Mouse (Mus musculus): ENCODE results near the gene Pop5. TPM values are rescaled to one million over a fixed set of nuclear protein-coding genes. Genes with fewer than 3 reads are reported as not detected.

The Pop5 gene
- polyA plus RNA-seq, 1 experiment from 2014 or later, result 117 TPM

GRCm38 (mm10) chr5:115256909-115257546 is 21.4 kb downstream of the Pop5 start:
- no peak for DNase-seq (ENCODE audit: low spot score)
- 92% methylated on average over 10 of the region's 10 CpGs for WGBS
- Histone ChIP-seq H3K27ac (no peak overlapping the region), H3K9me3 (no peaks in the 10 kb centered on the region), H3K4me1 (no peaks in the 10 kb centered on the region; the same call in 1 of the 2 replicates), H3K27me3 (ENCODE audit: insufficient read depth, poor library complexity, severe bottlenecking) (no peaks in the 10 kb centered on the region), H3K4me3 (no peak overlapping the region), H3K36me3 (peaks cover 62% of the 10 kb centered on the region)

DNA sequence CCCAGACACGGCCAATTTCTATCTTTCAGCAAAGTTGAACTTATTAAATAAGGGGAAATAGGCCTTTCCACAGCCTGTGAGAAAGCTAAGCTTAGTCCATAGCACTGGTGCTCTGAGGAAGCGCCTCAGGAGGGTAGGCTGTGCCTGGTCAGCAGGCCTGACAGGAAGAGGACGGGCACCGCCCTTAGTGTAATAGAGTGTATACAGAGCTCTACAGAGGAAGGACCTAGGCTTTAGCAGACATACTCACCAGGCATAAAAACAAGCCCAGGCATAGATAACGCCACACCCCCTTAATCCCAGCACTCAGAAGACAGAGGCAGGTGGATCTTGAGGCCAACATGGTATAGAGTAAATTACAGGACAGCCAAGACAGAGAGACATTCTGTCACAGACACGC is 24.7 kb downstream of the Pop5 start:
- Histone ChIP-seq H3K9me3 (no peaks in the 10 kb centered on the region), H3K4me3 (no peak overlapping the region), H3K27ac (no peak overlapping the region), H3K4me1 (peaks cover 8% of the 10 kb centered on the region; the same call in 1 of the 2 replicates), H3K36me3 (peaks cover 71% of the 10 kb centered on the region), H3K27me3 (ENCODE audit: insufficient read depth, poor library complexity, severe bottlenecking) (no peaks in the 10 kb centered on the region)
- WGBS, result 80% methylated on average over 6 of the region's 6 CpGs
- DNase-seq (ENCODE audit: low spot score), result no peak

DNA sequence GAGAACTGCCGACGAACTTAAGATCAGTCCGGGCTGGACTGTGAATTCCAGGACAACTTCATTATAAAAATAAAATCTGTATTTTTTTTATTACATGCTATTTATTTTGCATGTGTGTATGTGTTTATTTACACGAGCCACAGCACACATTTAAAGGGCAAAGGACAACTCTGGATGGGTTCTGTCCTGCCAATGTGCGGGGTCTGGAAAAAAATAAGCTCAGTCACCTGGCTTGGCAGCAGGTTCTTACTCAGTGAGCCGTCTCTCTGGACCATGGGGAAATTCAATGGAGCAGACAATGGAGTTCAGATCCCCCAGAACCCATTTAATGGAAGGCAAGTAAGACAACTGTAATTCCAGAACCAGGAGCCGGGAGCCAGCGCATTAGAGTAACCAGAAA is 25.5 kb downstream of the Pop5 start:
- 94% methylated on average over 8 of the region's 8 CpGs for WGBS
- Histone ChIP-seq H3K9me3 (no peaks in the 10 kb centered on the region), H3K27ac (no peak overlapping the region), H3K4me3 (no peak overlapping the region), H3K27me3 (ENCODE audit: insufficient read depth, poor library complexity, severe bottlenecking) (no peaks in the 10 kb centered on the region), H3K4me1 (peaks cover 14% of the 10 kb centered on the region), H3K36me3 (peaks cover 64% of the 10 kb centered on the region)
- DNase-seq (ENCODE audit: low spot score), result no peak

DNA sequence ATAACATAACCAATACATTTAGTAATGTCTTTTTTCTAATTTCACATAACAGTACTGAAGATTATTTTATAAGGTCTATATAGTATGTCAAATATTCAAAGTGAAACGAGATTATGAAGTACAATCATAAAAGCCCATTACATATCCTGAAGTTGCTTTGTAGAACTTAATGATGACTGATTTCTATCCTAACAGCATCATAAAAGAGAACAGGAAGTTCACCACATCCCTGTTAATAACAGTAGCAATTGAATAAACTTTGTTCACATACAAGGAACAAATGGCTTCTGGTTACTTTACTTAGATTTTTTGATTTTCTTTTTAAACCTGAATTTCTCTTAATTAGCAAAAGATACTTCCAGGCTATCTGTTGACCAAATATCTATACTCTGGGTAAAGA is 26.2 kb downstream of the Pop5 start:
- no peak for DNase-seq (ENCODE audit: low spot score)
- no peaks in the 10 kb centered on the region for H3K27me3 ChIP-seq (ENCODE audit: insufficient read depth, poor library complexity, severe bottlenecking)
- H3K36me3 ChIP-seq, result peaks cover 61% of the 10 kb centered on the region
- 82% methylated on average over 1 of the region's 1 CpGs for WGBS
- H3K4me1 ChIP-seq, result peaks cover 21% of the 10 kb centered on the region
- H3K9me3 ChIP-seq, result no peaks in the 10 kb centered on the region
- H3K4me3 ChIP-seq, result no peak overlapping the region
- H3K27ac ChIP-seq, result no peak overlapping the region

GRCm38 (mm10) chr5:115262502-115263291 is 27.1 kb downstream of the Pop5 start:
- peaks cover 29% of the 10 kb centered on the region for H3K4me1 ChIP-seq
- no peak overlapping the region for H3K4me3 ChIP-seq
- WGBS, result 86% methylated on average over 14 of the region's 14 CpGs
- peaks cover 53% of the 10 kb centered on the region for H3K36me3 ChIP-seq
- no peak for DNase-seq (ENCODE audit: low spot score)
- no peaks in the 10 kb centered on the region for H3K27me3 ChIP-seq (ENCODE audit: insufficient read depth, poor library complexity, severe bottlenecking)
- H3K27ac ChIP-seq, result no peak overlapping the region
- H3K9me3 ChIP-seq, result no peaks in the 10 kb centered on the region

DNA sequence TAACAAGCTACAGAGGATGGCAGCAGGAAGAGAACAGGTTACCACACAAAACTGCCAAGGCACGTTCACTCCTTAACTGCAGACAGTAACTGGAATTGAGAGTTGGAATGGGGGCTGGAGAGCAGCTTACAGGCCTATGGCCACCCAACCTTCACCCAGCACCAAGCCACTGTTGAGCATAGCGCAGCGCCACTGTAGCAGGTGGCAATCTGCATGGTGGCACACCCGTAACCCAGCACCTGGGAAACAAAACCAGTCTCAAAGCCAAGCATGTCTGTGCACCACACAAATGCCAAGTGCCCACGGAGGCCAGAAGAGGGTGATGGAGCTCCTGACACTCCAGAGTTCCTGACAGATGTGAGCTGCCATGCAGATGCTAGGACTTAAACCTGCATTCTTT is 30.7 kb downstream of the Pop5 start:
- DNase-seq (ENCODE audit: low spot score), result no peak
- Histone ChIP-seq H3K4me1 (peaks cover 49% of the 10 kb centered on the region), H3K36me3 (peaks cover 38% of the 10 kb centered on the region), H3K27me3 (ENCODE audit: insufficient read depth, poor library complexity, severe bottlenecking) (no peaks in the 10 kb centered on the region), H3K9me3 (no peaks in the 10 kb centered on the region), H3K4me3 (0 out of 2 replicates have a peak overlapping the region, but pooled peaks have one; percentile 12), H3K27ac (peak overlapping the region; percentile 65)
- WGBS, result 76% methylated on average over 5 of the region's 5 CpGs

GRCm38 (mm10) chr5:115266787-115267468 is 31.3 kb downstream of the Pop5 start:
- Histone ChIP-seq H3K27me3 (ENCODE audit: insufficient read depth, poor library complexity, severe bottlenecking) (no peaks in the 10 kb centered on the region), H3K4me1 (peaks cover 49% of the 10 kb centered on the region), H3K36me3 (peaks cover 38% of the 10 kb centered on the region), H3K27ac (peak overlapping the region; percentile 65; the same call in 1 of the 2 replicates), H3K4me3 (0 out of 2 replicates have a peak overlapping the region, but pooled peaks have one; percentile 15), H3K9me3 (no peaks in the 10 kb centered on the region)
- WGBS, result 33% methylated on average over 8 of the region's 8 CpGs
- DNase-seq (ENCODE audit: low spot score), result peak; percentile 83

DNA sequence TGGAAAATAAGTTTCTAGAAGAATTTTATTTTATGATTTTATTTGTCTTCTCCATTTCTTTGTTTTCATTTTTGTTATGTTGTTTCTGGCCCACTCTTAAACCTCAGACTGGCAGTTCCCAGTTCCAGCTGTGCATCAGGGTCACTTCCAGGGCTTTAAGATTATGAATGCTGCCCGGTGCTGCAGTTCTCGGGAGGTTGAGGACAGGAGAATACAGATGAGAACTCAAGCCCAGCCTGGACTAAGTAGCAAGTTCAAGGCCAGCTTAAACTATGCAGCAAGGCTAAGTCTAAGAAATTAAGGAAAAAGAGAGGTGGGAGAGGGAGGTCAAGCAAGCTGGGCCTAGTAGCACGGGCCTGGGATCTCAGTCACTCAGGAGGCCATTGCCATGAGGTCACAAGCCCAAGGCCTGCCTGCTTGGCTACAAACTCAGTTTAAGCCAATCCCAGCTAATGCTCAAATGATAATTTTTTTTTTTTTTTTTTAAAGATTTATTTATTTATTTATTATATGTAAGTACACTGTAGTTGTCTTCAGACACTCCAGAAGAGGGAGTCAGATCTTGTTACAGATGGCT is 31.9 kb downstream of the Pop5 start:
- no peak for DNase-seq (ENCODE audit: low spot score)
- no peaks in the 10 kb centered on the region for H3K9me3 ChIP-seq
- H3K4me3 ChIP-seq, result 0 out of 2 replicates have a peak overlapping the region, but pooled peaks have one; percentile 15
- H3K27me3 ChIP-seq (ENCODE audit: insufficient read depth, poor library complexity, severe bottlenecking), result no peaks in the 10 kb centered on the region
- H3K4me1 ChIP-seq, result peaks cover 47% of the 10 kb centered on the region
- 56% methylated on average over 3 of the region's 3 CpGs for WGBS
- H3K27ac ChIP-seq, result peak overlapping the region; percentile 76; the same call in 1 of the 2 replicates
- peaks cover 36% of the 10 kb centered on the region for H3K36me3 ChIP-seq

DNA sequence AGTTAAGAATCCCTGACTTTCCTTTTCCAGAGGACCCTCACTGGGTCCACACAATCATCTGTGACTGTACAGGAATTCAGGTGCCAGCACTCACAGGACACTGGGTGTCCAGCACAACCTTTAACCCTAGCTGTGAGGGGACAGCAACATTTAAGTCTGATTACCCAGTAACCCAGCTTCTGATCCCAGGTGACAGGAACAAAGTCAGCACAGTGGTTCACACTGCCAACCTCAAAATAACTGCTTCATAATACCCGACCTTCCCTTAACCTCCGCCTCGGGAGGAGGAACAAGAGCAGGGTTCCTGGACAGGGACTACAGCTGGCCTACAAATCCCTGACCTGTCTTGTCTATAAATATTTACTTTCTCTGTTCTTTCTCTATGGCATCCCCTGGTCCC is 32.6 kb downstream of the Pop5 start:
- H3K36me3 ChIP-seq, result peaks cover 29% of the 10 kb centered on the region
- no peak for DNase-seq (ENCODE audit: low spot score)
- no peak overlapping the region; the same call in 1 of the 2 replicates for H3K4me3 ChIP-seq
- no peaks in the 10 kb centered on the region for H3K9me3 ChIP-seq
- WGBS, result 49% methylated on average over 3 of the region's 3 CpGs
- peak overlapping the region; percentile 53; the same call in 1 of the 2 replicates for H3K27ac ChIP-seq
- H3K4me1 ChIP-seq, result peaks cover 47% of the 10 kb centered on the region
- no peaks in the 10 kb centered on the region for H3K27me3 ChIP-seq (ENCODE audit: insufficient read depth, poor library complexity, severe bottlenecking)

GRCm38 (mm10) chr5:115269969-115270368 is 34.3 kb downstream of the Pop5 start:
- no peak overlapping the region for H3K27ac ChIP-seq
- no peaks in the 10 kb centered on the region for H3K9me3 ChIP-seq
- no peak for DNase-seq (ENCODE audit: low spot score)
- H3K27me3 ChIP-seq (ENCODE audit: insufficient read depth, poor library complexity, severe bottlenecking), result no peaks in the 10 kb centered on the region
- H3K36me3 ChIP-seq, result peaks cover 22% of the 10 kb centered on the region
- peaks cover 48% of the 10 kb centered on the region for H3K4me1 ChIP-seq
- 0 out of 2 replicates have a peak overlapping the region, but pooled peaks have one; percentile 99 for H3K4me3 ChIP-seq
- 91% methylated on average over 1 of the region's 1 CpGs for WGBS

GRCm38 (mm10) chr5:115271931-115272811 is 36.5 kb downstream of the Pop5 start:
- H3K36me3 ChIP-seq, result peaks cover 14% of the 10 kb centered on the region
- peak overlapping the region; percentile 96 for H3K27ac ChIP-seq
- no peaks in the 10 kb centered on the region for H3K27me3 ChIP-seq (ENCODE audit: insufficient read depth, poor library complexity, severe bottlenecking)
- under 1% methylated on average over 70 of the region's 77 CpGs for WGBS
- H3K9me3 ChIP-seq, result no peaks in the 10 kb centered on the region
- DNase-seq (ENCODE audit: low spot score), result peak; percentile 80
- H3K4me1 ChIP-seq, result peaks cover 32% of the 10 kb centered on the region
- peak overlapping the region; percentile 99 for H3K4me3 ChIP-seq
